28 mouse cellular contexts compared by ENCODE assay signal in genomic region chr2:163176502-163176901, GRCm38 (mm10). TPM values are rescaled to one million over a fixed set of nuclear protein-coding genes. Genes with fewer than 3 reads are reported as not detected.
DNase-seq lines count a peak whose midpoint lies in the region; ATAC-seq and TF ChIP-seq lines count a peak whose summit lies in the region.
"Had no signal": no experiment of that assay in that cellular context is flagged by ENCODE, and none has a peak within 500 bp of the region (broad histone marks: within the 10 kb centered on the region; RNA-seq: fewer than 3 reads in every experiment).

No protein-coding gene starts in this region.

- H3K4me1 ChIP-seq in embryonic facial prominence, embryonic 14.5 days (ENCODE audit: control insufficient read depth, insufficient read depth, low read length): no peaks in the 10 kb centered on the region
- H3K4me1 ChIP-seq in embryonic facial prominence, embryonic 10.5 days: no peaks in the 10 kb centered on the region
- H3K4me1 ChIP-seq in limb, embryonic 14.5 days (ENCODE audit: control insufficient read depth, insufficient read depth, low read length): peaks cover 9% of the 10 kb centered on the region
- H3K4me1 ChIP-seq in limb, embryonic 10.5 days: 0 out of 2 replicates have a peak, but pooled peaks cover 2% of the 10 kb centered on the region
- H3K4me1 ChIP-seq in heart, embryonic 16.5 days (ENCODE audit: control insufficient read depth, insufficient read depth, low read length): no peaks in the 10 kb centered on the region; the same call in 1 of the 2 replicates
- H3K4me1 ChIP-seq: embryonic facial prominence, embryonic 15.5 days; liver, embryonic 13.5 days had no signal

- no peaks in the 10 kb centered on the region for H3K27me3 ChIP-seq in embryonic facial prominence, embryonic 14.5 days (replicated peaks; ENCODE audit: control insufficient read depth, insufficient read depth, low read length)
- no peaks in the 10 kb centered on the region; the same call in 1 of the 2 replicates for H3K27me3 ChIP-seq in embryonic facial prominence, embryonic 10.5 days (replicated peaks; ENCODE audit: low read depth, poor library complexity, severe bottlenecking)
- H3K27me3 ChIP-seq in limb, embryonic 14.5 days (ENCODE audit: control insufficient read depth, insufficient read depth, low read length): no peaks in the 10 kb centered on the region
- 0 out of 2 replicates have a peak, but pooled peaks cover 4% of the 10 kb centered on the region for H3K27me3 ChIP-seq in limb, embryonic 10.5 days (ENCODE audit: low read depth, poor library complexity, severe bottlenecking)
- peaks cover 4% of the 10 kb centered on the region for H3K27me3 ChIP-seq in heart, embryonic 16.5 days (ENCODE audit: control insufficient read depth, insufficient read depth, low read length)
- H3K27me3 ChIP-seq: embryonic facial prominence, embryonic 15.5 days; liver, embryonic 13.5 days had no signal

- peak; percentile 56 for DNase-seq in embryonic facial prominence, embryonic 14.5 days (ENCODE audit: low spot score)
- DNase-seq in embryonic facial prominence, embryonic 10.5 days (ENCODE audit: low spot score): no peak
- DNase-seq in limb, embryonic 14.5 days (ENCODE audit: low spot score): peak; percentile 27
- no peak for DNase-seq in limb, embryonic 10.5 days (ENCODE audit: low spot score)
- no peak for DNase-seq in left cerebral cortex, adult 18-20 months (ENCODE audit: low spot score in 2 of 2)
- no peak for DNase-seq in right cerebral cortex, postnatal 14 days
- DNase-seq: adrenal gland, postnatal 14 days; cerebellum, adult 2 months; cerebellum, postnatal 25 days; embryo, embryonic 11 days; gastrocnemius, postnatal 10 days; kidney, adult 9 months; kidney, postnatal 25 days; layer of hippocampus, postnatal 36 days; liver, embryonic 13.5 days; lung, embryonic 14.5 days; spleen, adult 18-20 months had no signal

- H3K9ac ChIP-seq in embryonic facial prominence, embryonic 14.5 days (ENCODE audit: low read depth, low read length): no peak overlapping the region
- H3K9ac ChIP-seq in limb, embryonic 14.5 days (ENCODE audit: low read depth, low read length, severe bottlenecking): no peak overlapping the region
- H3K9ac ChIP-seq in heart, embryonic 16.5 days (ENCODE audit: low read length): no peak overlapping the region
- H3K9ac ChIP-seq: embryonic facial prominence, embryonic 15.5 days; limb, embryonic 13.5 days; liver, embryonic 13.5 days; lung, embryonic 14.5 days; neural tube, embryonic 15.5 days had no signal

- no peaks in the 10 kb centered on the region for H3K36me3 ChIP-seq in embryonic facial prominence, embryonic 14.5 days (ENCODE audit: control insufficient read depth, insufficient read depth, low read length)
- no peaks in the 10 kb centered on the region for H3K36me3 ChIP-seq in embryonic facial prominence, embryonic 10.5 days (replicated peaks)
- H3K36me3 ChIP-seq in limb, embryonic 14.5 days (ENCODE audit: control insufficient read depth, insufficient read depth, low read length): no peaks in the 10 kb centered on the region
- no peaks in the 10 kb centered on the region for H3K36me3 ChIP-seq in limb, embryonic 10.5 days
- no peaks in the 10 kb centered on the region for H3K36me3 ChIP-seq in heart, embryonic 16.5 days (ENCODE audit: control insufficient read depth, insufficient read depth)
- H3K36me3 ChIP-seq: embryonic facial prominence, embryonic 15.5 days; hindbrain, embryonic 10.5 days; limb, embryonic 13.5 days; liver, embryonic 13.5 days; midbrain, embryonic 10.5 days; neural tube, embryonic 15.5 days had no signal

- H3K9me3 ChIP-seq in embryonic facial prominence, embryonic 14.5 days (ENCODE audit: control insufficient read depth, low read length): no peaks in the 10 kb centered on the region
- no peaks in the 10 kb centered on the region for H3K9me3 ChIP-seq in embryonic facial prominence, embryonic 10.5 days
- H3K9me3 ChIP-seq in limb, embryonic 14.5 days (ENCODE audit: control insufficient read depth, low read length): no peaks in the 10 kb centered on the region
- no peaks in the 10 kb centered on the region for H3K9me3 ChIP-seq in limb, embryonic 10.5 days (replicated peaks)
- H3K9me3 ChIP-seq in heart, embryonic 16.5 days (replicated peaks; ENCODE audit: control insufficient read depth, low read length): no peaks in the 10 kb centered on the region
- H3K9me3 ChIP-seq: embryonic facial prominence, embryonic 15.5 days; hindbrain, embryonic 10.5 days; limb, embryonic 13.5 days; liver, embryonic 13.5 days; midbrain, embryonic 10.5 days; neural tube, embryonic 15.5 days had no signal

- no peak overlapping the region for H3K4me2 ChIP-seq in embryonic facial prominence, embryonic 14.5 days (ENCODE audit: low read depth, low read length)
- no peak overlapping the region for H3K4me2 ChIP-seq in limb, embryonic 14.5 days (replicated peaks; ENCODE audit: low read depth, low read length, severe bottlenecking)
- H3K4me2 ChIP-seq in heart, embryonic 16.5 days (ENCODE audit: low read depth, low read length): no peak overlapping the region
- H3K4me2 ChIP-seq: embryonic facial prominence, embryonic 15.5 days; limb, embryonic 13.5 days; liver, embryonic 13.5 days; lung, embryonic 14.5 days; neural tube, embryonic 15.5 days had no signal

- WGBS in embryonic facial prominence, embryonic 14.5 days: 33% methylated on average over 7 of the region's 7 CpGs
- 72% methylated on average over 7 of the region's 7 CpGs for WGBS in embryonic facial prominence, embryonic 10.5 days
- 47% methylated on average over 7 of the region's 7 CpGs for WGBS in limb, embryonic 14.5 days
- 72% methylated on average over 7 of the region's 7 CpGs for WGBS in limb, embryonic 10.5 days
- WGBS in heart, embryonic 16.5 days: 47% methylated on average over 7 of the region's 7 CpGs

- H3K27ac ChIP-seq in embryonic facial prominence, embryonic 14.5 days (replicated peaks; ENCODE audit: low read depth, low read length): no peak overlapping the region
- H3K27ac ChIP-seq in embryonic facial prominence, embryonic 10.5 days (replicated peaks): no peak overlapping the region
- no peak overlapping the region for H3K27ac ChIP-seq in limb, embryonic 14.5 days (replicated peaks; ENCODE audit: low read depth, low read length)
- no peak overlapping the region for H3K27ac ChIP-seq in limb, embryonic 10.5 days
- peak overlapping the region; percentile 70 for H3K27ac ChIP-seq in heart, embryonic 16.5 days (ENCODE audit: low read length)
- H3K27ac ChIP-seq: embryonic facial prominence, embryonic 15.5 days; hindbrain, embryonic 10.5 days; limb, embryonic 13.5 days; liver, embryonic 13.5 days; macrophage; midbrain, embryonic 10.5 days; neural tube, embryonic 15.5 days had no signal

- no peak for TF ChIP-seq POLR2A in limb, embryonic 14.5 days (IDR thresholded peaks at IDR 0.05; ENCODE audit: borderline replicate concordance, extremely low read depth, insufficient read depth, insufficient read length)

- no peak for ATAC-seq in embryonic facial prominence, embryonic 14.5 days (ENCODE audit: low read depth)
- no peak for ATAC-seq in limb, embryonic 14.5 days (ENCODE audit: low FRiP score, low read depth)
- peak; percentile 80 for ATAC-seq in heart, embryonic 16.5 days (replicated peaks; ENCODE audit: extremely low read depth, insufficient read depth, low FRiP score)
- ATAC-seq in inflammation-experienced regulatory T-cells, adult 6 months: peak; percentile 17
- ATAC-seq: forebrain, embryonic 16.5 days; hindbrain, embryonic 16.5 days; intestine, embryonic 16.5 days had no signal

- H3K4me3 ChIP-seq in embryonic facial prominence, embryonic 14.5 days (ENCODE audit: low read depth, low read length): no peak overlapping the region
- no peak overlapping the region for H3K4me3 ChIP-seq in embryonic facial prominence, embryonic 10.5 days
- H3K4me3 ChIP-seq in limb, embryonic 14.5 days (replicated peaks; ENCODE audit: low read length): no peak overlapping the region
- no peak overlapping the region for H3K4me3 ChIP-seq in limb, embryonic 10.5 days
- no peak overlapping the region for H3K4me3 ChIP-seq in heart, embryonic 16.5 days (ENCODE audit: low read length)
- H3K4me3 ChIP-seq: embryonic facial prominence, embryonic 15.5 days; hindbrain, embryonic 10.5 days; limb, embryonic 13.5 days; liver, embryonic 13.5 days; midbrain, embryonic 10.5 days; neural tube, embryonic 15.5 days had no signal

RNA-seq across cellular contexts. Expression of gene Tox2, which starts 26.4 kb away (rescaled TPM):
- 4.2 and 5.1 TPM in 2 replicates for polyA plus RNA-seq in embryonic facial prominence, embryonic 14.5 days (2014; fragmentation: Nextera tagmentation; extraction: Ambion mirVana)
- polyA plus RNA-seq in embryonic facial prominence, embryonic 10.5 days (2016; fragmentation: Nextera tagmentation; extraction: Ambion mirVana): 16.3 and 17.8 TPM in 2 replicates
- polyA plus RNA-seq in limb, embryonic 14.5 days (2012; rRNA removed): 10.3 and 17.1 TPM in 2 replicates
- 4.8 and 5.6 TPM in 2 replicates for polyA plus RNA-seq in limb, embryonic 14.5 days (2014; fragmentation: Nextera tagmentation; extraction: Ambion mirVana)
- polyA plus RNA-seq in limb, embryonic 10.5 days (2016; fragmentation: Nextera tagmentation; extraction: Ambion mirVana): 0.48 and 1.8 TPM in 2 replicates
- 4.8 and 6.1 TPM in 2 replicates for polyA plus RNA-seq in heart, embryonic 16.5 days (2015; fragmentation: Nextera tagmentation; extraction: Ambion mirVana)
- 10 to 100 TPM; 11.0 to 19.2 (median 13.1) TPM for polyA plus RNA-seq in inflammation-experienced regulatory T-cells, adult 6 months (2017; shearing (Covaris generic))
- total RNA-seq in left cerebral cortex, adult 18-20 months (2021): 10 to 100 TPM; 28.0 to 32.5 TPM

Comparison
In these comparisons a context has a peak if more than half of its experiments do, and no peak if none do; other contexts are left out.
1. DNase-seq: peak in embryonic facial prominence, embryonic 14.5 days (single experiment) and limb, embryonic 14.5 days (single experiment); none in embryonic facial prominence, embryonic 10.5 days (single experiment), limb, embryonic 10.5 days (single experiment), left cerebral cortex, adult 18-20 months (0 of 2) and right cerebral cortex, postnatal 14 days (single experiment).
2. ATAC-seq: peak in heart, embryonic 16.5 days (single experiment) and inflammation-experienced regulatory T-cells, adult 6 months (single experiment); none in embryonic facial prominence, embryonic 14.5 days (single experiment) and limb, embryonic 14.5 days (single experiment).